Mouse (Mus musculus): ENCODE results near the gene Atg7. TPM values are rescaled to one million over a fixed set of nuclear protein-coding genes. Genes with fewer than 3 reads are reported as not detected.
A peak's percentile ranks its signal among the peaks of the same experiment; 100 is the strongest.

Atg7 gene
- polyA plus RNA-seq, 1 experiment from 2014 or later: 21.6 TPM

- Histone ChIP-seq H3K27ac (ENCODE audit: low read depth) (peak overlapping the region; percentile 44; the same call in 1 of the 2 replicates), H3K9me3 (ENCODE audit: low read depth, low read length) (no peaks in the 10 kb centered on the region), H3K4me3 (ENCODE audit: low read depth, low read length) (no peak overlapping the region), H3K9ac (no peak overlapping the region), H3K36me3 (ENCODE audit: insufficient read depth) (no peaks in the 10 kb centered on the region), H3K4me2 (no peak overlapping the region), H3K4me1 (ENCODE audit: insufficient read depth) (peaks cover 21% of the 10 kb centered on the region), H3K27me3 (ENCODE audit: insufficient read depth, low read length) (no peaks in the 10 kb centered on the region)
- 45% methylated on average over 7 of the region's 7 CpGs for WGBS
- ATAC-seq (ENCODE audit: insufficient read depth): no peak
- TF ChIP-seq CTCF (IDR thresholded peaks at IDR 0.05; ENCODE audit: low read depth): no peak
- DNase-seq: no peak
Measured at GRCm38 (mm10) chr6:114782486-114782885, 139.6 kb downstream of the Atg7 start.

DNA sequence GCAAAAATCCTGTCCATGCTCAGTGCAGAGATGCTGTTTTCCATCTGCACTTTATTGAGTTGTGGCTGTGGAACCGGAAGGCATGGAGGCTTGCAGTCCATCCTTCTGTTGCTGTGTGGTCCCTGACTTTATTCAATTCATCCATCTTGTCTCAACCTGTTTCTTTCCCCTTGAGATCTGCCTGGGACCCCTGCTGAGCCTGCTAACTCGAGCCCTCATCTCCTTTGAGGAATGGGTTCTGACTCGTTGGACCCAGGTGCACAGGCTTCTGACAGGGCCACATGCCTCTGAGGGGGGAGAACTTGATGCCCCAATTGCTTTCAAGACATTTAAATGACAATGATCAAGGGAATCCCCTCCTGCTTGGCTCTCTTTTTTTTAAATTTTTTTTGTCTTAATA is 143.6 kb downstream of the Atg7 start:
- H3K9me3 ChIP-seq (ENCODE audit: low read depth, low read length): no peaks in the 10 kb centered on the region
- H3K4me3 ChIP-seq (ENCODE audit: low read depth, low read length): no peak overlapping the region
- DNase-seq (no peak), ATAC-seq (ENCODE audit: insufficient read depth) (no peak)
- no peaks in the 10 kb centered on the region for H3K27me3 ChIP-seq (ENCODE audit: insufficient read depth, low read length)
- TF ChIP-seq CTCF (IDR thresholded peaks at IDR 0.05; ENCODE audit: low read depth): no peak
- no peak overlapping the region for H3K9ac ChIP-seq
- no peaks in the 10 kb centered on the region for H3K36me3 ChIP-seq (ENCODE audit: insufficient read depth)
- H3K4me2 ChIP-seq: no peak overlapping the region
- WGBS: 44% methylated on average over 3 of the region's 3 CpGs
- peaks cover 15% of the 10 kb centered on the region for H3K4me1 ChIP-seq (ENCODE audit: insufficient read depth)
- H3K27ac ChIP-seq (ENCODE audit: low read depth): no peak overlapping the region

- no peak for DNase-seq
- no peaks in the 10 kb centered on the region for H3K9me3 ChIP-seq (ENCODE audit: low read depth, low read length)
Measured at GRCm38 (mm10) chr6:114787606-114788005, 144.7 kb downstream of the Atg7 start.

DNA sequence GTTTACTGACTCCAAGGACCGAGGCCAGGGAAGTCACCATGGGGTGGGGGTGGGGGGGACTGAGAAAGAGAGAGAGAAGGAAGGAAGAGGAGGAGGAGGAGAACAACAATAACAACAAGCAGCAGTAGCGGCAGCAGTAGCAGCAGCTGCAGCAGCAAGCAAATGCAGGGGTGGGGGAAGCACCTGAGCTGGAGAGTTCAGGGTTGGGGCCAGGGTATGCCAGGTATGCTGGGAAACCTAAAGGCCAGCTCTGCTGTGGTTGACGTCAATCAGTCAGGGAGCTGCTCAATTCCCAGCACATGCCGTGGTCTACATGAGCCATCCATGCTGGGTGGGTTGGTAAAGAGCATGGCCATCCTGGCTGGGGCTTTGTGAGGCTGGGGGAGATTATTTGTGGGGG is 145.8 kb downstream of the Atg7 start:
- Histone ChIP-seq H3K9me3 (ENCODE audit: low read depth, low read length) (no peaks in the 10 kb centered on the region), H3K4me2 (no peak overlapping the region), H3K9ac (no peak overlapping the region), H3K27ac (ENCODE audit: low read depth) (no peak overlapping the region), H3K4me1 (ENCODE audit: insufficient read depth) (no peaks in the 10 kb centered on the region), H3K27me3 (ENCODE audit: insufficient read depth, low read length) (no peaks in the 10 kb centered on the region), H3K36me3 (ENCODE audit: insufficient read depth) (no peaks in the 10 kb centered on the region), H3K4me3 (ENCODE audit: low read depth, low read length) (no peak overlapping the region)
- DNase-seq (no peak), ATAC-seq (ENCODE audit: insufficient read depth) (no peak)
- TF ChIP-seq CTCF (IDR thresholded peaks at IDR 0.05; ENCODE audit: low read depth): no peak
- WGBS: 64% methylated on average over 4 of the region's 4 CpGs

More at GRCm38 (mm10) chr6:114787606-114788005, 144.7 kb downstream of the Atg7 start:
- Histone ChIP-seq H3K4me3 (ENCODE audit: low read depth, low read length) (no peak overlapping the region), H3K36me3 (ENCODE audit: insufficient read depth) (no peaks in the 10 kb centered on the region), H3K27ac (ENCODE audit: low read depth) (no peak overlapping the region), H3K4me1 (ENCODE audit: insufficient read depth) (peaks cover 8% of the 10 kb centered on the region; the same call in 1 of the 2 replicates), H3K9ac (no peak overlapping the region), H3K27me3 (ENCODE audit: insufficient read depth, low read length) (no peaks in the 10 kb centered on the region), H3K4me2 (no peak overlapping the region)
- no peak for ATAC-seq (ENCODE audit: insufficient read depth)
- TF ChIP-seq CTCF (IDR thresholded peaks at IDR 0.05; ENCODE audit: low read depth): no peak
- 59% methylated on average over 3 of the region's 3 CpGs for WGBS

DNA sequence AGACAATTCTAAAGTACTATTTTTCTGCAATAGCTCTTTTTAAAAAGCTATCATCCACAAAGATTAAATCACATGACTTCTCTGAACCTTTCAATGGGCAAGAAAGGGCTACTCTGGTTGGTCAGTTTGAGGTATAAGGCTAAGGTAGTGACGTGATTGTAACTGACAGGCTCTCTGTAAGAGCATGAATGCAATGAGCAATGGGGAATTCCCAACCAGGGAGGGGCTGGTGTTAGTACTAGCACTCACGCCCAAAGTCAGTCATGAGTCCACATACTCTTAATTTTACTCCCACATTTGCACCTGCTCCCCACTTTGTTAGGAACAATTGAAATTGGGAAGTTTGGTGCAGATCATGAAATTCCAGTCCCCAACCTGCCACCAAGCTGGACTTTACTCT is 147.2 kb downstream of the Atg7 start:
- Histone ChIP-seq H3K4me3 (ENCODE audit: low read depth, low read length) (no peak overlapping the region), H3K27ac (ENCODE audit: low read depth) (no peak overlapping the region), H3K4me1 (ENCODE audit: insufficient read depth) (no peaks in the 10 kb centered on the region), H3K4me2 (no peak overlapping the region), H3K9me3 (ENCODE audit: low read depth, low read length) (no peaks in the 10 kb centered on the region), H3K9ac (no peak overlapping the region), H3K27me3 (ENCODE audit: insufficient read depth, low read length) (no peaks in the 10 kb centered on the region), H3K36me3 (ENCODE audit: insufficient read depth) (no peaks in the 10 kb centered on the region)
- ATAC-seq (ENCODE audit: insufficient read depth): no peak
- TF ChIP-seq CTCF (IDR thresholded peaks at IDR 0.05; ENCODE audit: low read depth): no peak
- WGBS: 73% methylated on average over 2 of the region's 2 CpGs
- no peak for DNase-seq

DNA sequence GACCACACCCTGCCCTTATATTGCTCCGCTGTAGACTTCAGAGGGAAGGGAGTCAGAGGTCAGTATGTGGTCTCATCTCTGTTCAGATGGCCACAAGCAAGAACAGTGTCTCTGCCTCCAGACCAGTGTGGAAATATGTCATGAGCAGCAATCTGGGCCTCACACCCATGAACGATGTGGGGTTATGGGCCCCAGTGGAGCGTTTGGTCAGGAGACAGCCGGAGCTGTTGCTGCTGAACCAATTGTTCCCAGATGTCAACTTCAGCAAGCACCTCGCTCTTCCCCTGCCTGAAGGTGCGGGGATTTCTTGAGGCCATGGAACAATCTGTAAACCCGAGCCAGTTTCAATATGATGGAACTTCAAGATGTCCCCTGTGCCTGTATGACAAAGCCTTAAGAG is 148.0 kb downstream of the Atg7 start:
- Histone ChIP-seq H3K4me1 (ENCODE audit: insufficient read depth) (no peaks in the 10 kb centered on the region), H3K4me2 (no peak overlapping the region), H3K9ac (no peak overlapping the region), H3K27me3 (ENCODE audit: insufficient read depth, low read length) (no peaks in the 10 kb centered on the region), H3K27ac (ENCODE audit: low read depth) (no peak overlapping the region), H3K4me3 (ENCODE audit: low read depth, low read length) (no peak overlapping the region), H3K36me3 (ENCODE audit: insufficient read depth) (no peaks in the 10 kb centered on the region), H3K9me3 (ENCODE audit: low read depth, low read length) (no peaks in the 10 kb centered on the region)
- TF ChIP-seq CTCF (IDR thresholded peaks at IDR 0.05; ENCODE audit: low read depth): no peak
- no peak for DNase-seq
- WGBS: 61% methylated on average over 7 of the region's 7 CpGs
- no peak for ATAC-seq (ENCODE audit: insufficient read depth)

- TF ChIP-seq CTCF (IDR thresholded peaks at IDR 0.05; ENCODE audit: low read depth): no peak
- ATAC-seq (ENCODE audit: insufficient read depth) (no peak), DNase-seq (no peak)
- 59% methylated on average over 4 of the region's 4 CpGs for WGBS
- Histone ChIP-seq H3K4me3 (ENCODE audit: low read depth, low read length) (no peak overlapping the region), H3K9me3 (ENCODE audit: low read depth, low read length) (no peaks in the 10 kb centered on the region), H3K27me3 (ENCODE audit: insufficient read depth, low read length) (no peaks in the 10 kb centered on the region), H3K4me2 (no peak overlapping the region), H3K27ac (ENCODE audit: low read depth) (no peak overlapping the region), H3K4me1 (ENCODE audit: insufficient read depth) (no peaks in the 10 kb centered on the region), H3K36me3 (ENCODE audit: insufficient read depth) (no peaks in the 10 kb centered on the region), H3K9ac (no peak overlapping the region)
Measured at GRCm38 (mm10) chr6:114791846-114792245, 148.9 kb downstream of the Atg7 start.

GRCm38 (mm10) chr6:114794706-114795105 is 151.8 kb downstream of the Atg7 start:
- Histone ChIP-seq H3K4me3 (ENCODE audit: low read depth, low read length) (no peak overlapping the region), H3K4me2 (no peak overlapping the region), H3K36me3 (ENCODE audit: insufficient read depth) (no peaks in the 10 kb centered on the region), H3K9me3 (ENCODE audit: low read depth, low read length) (no peaks in the 10 kb centered on the region), H3K27ac (ENCODE audit: low read depth) (no peak overlapping the region), H3K9ac (no peak overlapping the region), H3K4me1 (ENCODE audit: insufficient read depth) (no peaks in the 10 kb centered on the region), H3K27me3 (ENCODE audit: insufficient read depth, low read length) (no peaks in the 10 kb centered on the region)
- no peak for TF ChIP-seq CTCF (IDR thresholded peaks at IDR 0.05; ENCODE audit: low read depth)
- ATAC-seq (ENCODE audit: insufficient read depth) (no peak), DNase-seq (no peak)
- 90% methylated on average over 9 of the region's 9 CpGs for WGBS
